Mouse (Mus musculus) hematopoietic stem cell, adult 5-6 weeks (primary cell): Measurements from ENCODE around the gene Olfr49. TPM values are rescaled to one million over a fixed set of nuclear protein-coding genes. Genes with fewer than 3 reads are reported as not detected.
"Not testable (repeated sequence)": the region's sequence is repeated elsewhere in the genome, so short reads cannot be mapped to it uniquely, and the experiment has no call there.

Source experiments
- ATAC-seq, 2 experiments: fragments of 125-278 bp in 1 of 2; replicated peaks in 1 of 2; 2 replicates each; pipeline ENCODE4 v1.8.0; 2016 to 2017; ENCODE audit warnings: inconsistent platforms in 2 of 2, mild to moderate bottlenecking in 2 of 2, moderate number of reproducible peaks in 2 of 2, low read depth in 1 of 2, moderate TSS enrichment in 1 of 2; ENCODE audit not compliant: low FRiP score in 2 of 2, poor library complexity in 2 of 2, severe bottlenecking in 2 of 2, insufficient read depth in 1 of 2, low TSS enrichment in 1 of 2
- total RNA-seq: library from RNA; stranded (forward); fragments of 172-1452, 232-1000 nt; gene quantifications from 2 replicates; pipeline ENCODE4 v1.2.3, GENCODE M21; 2017

Olfr49 gene
- total RNA-seq, 1 experiment from 2014 or later = not detected

DNA sequence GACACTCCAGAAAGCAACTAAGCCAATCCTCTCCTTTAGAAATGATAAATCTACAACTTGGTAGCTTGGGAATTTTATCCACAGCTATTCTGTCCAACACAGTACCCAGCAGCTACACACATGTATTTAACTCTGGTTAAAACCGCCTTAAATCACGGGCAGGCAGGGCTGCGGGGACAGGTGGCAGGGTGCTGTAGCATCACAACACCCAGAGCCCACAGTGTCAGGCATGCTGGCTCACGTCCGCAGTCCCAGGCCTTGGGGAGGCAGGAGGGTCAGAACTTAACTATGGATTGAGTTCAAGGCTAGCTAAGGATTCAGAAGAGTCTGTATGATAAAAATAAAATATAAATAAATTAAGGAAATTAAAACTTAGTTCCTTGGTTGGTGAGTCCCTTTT, 47.9 kb downstream of the Olfr49 start:
- no peak for ATAC-seq

DNA sequence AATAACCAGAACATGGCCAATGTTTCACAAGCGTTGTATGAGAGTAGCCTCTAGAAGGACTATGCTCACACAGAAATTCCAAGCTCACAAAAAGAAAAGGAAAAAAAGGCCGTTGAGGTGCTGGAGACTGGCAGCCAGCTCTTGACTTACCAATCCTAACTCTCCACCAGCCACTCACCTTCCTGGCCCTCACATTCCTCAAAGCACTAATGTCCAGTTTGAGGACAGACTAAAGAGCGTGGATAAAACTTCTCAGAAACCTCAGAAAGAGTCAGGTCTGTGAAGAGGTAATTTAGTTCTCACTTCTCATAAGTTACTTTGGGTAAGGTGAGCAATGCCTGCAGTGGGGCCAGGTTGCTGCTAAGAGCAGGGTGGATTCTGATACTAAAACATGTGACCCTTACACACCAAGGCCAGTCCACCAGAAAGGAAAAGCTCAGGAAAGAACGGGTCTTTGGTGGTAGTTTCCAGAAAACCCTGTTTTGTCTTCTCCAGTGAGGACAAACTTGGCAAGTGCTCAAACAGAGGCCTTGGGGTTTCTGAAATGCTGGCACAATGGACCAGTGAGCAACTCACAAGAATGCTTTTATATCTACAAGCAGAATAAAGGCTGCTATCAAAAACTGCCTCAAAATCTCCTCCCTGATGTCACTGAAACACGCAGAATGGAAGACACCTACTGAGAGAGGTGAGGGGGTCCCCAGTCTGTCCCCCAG, 48.8 kb downstream of the Olfr49 start:
- no peak for ATAC-seq

DNA sequence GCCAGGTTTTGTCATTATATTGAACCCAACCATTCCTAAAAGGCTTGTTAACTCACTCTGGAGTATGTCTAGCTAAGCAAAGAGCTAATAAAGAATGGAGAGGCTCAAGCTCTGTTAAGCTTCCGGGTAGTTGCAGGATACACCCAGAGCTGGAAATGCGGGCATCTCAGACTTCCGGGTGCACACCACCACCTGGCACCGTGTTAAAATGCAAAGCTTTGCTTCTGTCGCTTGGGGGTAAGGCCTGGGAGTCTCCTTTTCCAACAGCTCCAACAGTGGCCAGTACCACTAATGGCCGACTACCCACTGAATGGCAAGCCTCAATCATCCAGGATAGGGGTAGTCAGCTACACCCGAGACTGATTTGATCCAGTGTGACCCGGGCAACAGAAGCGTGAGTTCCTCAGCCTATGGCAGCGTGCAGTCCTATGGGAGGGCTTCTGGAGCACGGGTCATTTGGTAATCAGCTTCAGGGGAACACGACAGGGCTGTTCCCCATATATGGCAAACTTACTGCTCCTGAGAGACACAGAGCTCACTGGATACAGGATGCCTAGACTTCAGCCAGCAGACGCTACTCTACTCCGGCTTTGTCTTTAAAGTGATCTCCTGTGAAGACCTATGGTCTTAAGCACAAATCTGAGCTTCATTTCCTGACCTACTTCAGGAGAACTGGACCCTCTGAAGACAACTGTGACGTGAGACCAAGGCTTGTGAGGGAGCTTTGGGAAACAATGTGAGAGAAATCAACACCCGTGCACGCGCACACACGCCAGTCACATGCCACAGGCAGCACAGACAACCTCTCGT, 50.3 kb downstream of the Olfr49 start:
- no peak for ATAC-seq

DNA sequence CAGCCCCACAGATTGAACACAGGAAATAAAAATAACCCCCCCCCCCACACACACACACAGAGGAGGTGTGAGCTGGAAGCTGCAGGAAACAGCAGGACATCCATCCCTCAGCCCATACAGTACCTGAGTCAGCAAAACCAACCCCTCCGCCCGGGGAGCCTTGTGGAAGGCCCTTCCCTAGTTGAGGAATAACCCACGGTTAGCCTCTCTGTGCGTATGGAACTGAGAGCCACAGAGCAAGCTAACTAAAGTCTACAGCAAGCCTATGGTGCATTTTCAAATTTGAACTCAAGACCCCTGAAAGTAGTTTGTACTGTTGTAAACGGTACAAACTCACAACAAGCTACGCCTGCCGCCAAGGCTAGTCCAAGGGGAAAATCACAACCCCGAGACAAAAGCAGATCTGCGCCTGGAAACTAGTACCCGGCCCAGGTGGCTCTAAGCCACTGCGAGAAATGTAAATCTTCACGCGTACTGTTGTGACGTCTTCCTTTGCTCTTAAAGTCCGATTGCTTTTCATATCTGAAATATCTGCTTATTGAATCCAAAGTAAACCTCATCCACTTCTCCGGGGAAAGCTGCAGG, 51.1 kb downstream of the Olfr49 start:
- no peak for ATAC-seq

DNA sequence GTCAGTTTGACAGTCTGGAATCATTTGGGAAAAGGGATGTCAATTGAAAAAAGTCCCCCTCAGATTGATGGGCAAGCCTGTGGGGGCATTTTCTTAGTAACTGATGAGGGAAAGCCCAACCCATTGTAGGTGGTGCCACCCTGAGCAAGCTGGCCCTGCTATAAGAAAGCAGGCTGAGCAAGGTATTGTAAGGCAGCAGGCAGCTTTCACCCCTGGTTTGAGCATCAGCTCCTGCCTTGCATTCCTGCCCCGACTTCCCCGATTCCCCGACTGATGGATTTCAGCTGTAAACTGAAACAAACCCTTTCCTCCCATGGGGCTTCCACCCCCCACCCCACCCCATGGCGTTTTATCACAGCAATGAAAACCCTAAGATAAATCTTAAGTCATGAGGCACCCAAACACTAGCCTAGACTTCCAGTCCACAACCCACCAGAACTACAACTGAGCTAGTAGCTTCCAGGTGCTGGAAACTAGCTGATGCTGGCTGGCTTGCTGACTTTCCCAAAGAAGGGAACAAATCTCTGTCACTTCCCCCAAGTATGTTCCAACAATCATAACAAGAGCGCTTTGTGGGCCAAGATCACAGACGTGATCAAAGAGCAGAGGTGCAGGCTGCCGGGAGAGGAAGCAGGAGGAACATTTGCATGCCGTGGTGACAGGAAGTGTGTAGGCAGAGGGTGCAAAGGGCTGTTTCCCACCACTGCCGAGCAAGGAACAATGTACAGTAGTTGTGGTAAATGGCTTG, 51.8 kb downstream of the Olfr49 start:
- peak; percentile 89 to 91 for ATAC-seq

DNA sequence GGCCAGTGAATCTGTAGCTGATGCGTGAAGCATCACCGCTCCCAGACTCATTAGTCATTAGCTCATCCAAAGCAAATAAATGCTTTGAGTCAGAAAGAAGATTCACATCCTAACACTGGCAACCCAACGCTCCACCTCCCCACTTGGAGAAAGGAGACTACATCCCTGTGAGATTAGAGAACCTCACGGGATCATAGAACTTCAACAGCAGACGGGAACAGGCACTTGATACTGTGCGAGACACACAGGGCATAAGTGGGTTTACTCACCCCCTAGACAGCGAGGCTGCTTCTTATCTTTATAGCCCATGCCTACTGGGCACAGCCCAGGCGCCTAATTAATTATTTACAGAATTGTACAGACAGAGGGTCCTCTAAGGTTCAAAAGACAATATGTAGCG, 52.6 kb downstream of the Olfr49 start:
- no peak for ATAC-seq

DNA sequence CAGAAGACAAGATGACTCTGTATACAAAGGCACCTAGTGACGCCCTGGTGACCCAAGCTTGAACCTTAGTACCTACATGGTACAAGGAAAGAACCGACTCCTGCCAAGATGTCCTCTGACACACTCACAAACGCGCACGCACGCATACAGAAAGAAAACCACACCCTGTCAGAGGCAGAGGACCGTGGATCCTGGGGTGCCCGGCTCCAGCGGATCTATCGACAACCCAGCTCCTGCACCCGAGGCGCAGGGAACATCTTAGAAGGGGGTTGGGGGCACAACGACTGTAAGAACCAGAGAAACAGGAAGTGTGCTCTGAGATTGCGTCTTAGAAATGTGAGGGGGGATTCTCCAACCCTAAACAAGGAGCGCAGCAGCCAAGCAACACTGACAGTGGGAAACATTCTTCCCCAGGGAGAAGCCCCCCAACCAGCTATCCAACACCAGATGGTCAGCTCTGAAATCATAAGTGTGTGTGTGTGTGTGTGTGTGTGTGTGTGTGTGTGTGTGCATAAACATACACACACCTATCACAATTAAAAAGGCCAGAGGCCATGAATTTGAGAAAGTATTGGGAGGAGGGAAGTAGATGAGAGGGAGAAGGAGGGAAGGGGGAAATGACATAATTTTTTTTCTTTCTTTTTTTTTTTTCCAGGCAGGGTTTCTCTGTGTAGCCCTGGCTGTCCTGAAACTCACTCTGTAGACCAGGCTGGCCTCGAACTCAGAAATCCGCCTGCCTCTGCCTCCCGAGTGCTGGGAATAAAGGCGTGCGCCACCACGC, 53.4 kb downstream of the Olfr49 start:
- ATAC-seq = no peak

DNA sequence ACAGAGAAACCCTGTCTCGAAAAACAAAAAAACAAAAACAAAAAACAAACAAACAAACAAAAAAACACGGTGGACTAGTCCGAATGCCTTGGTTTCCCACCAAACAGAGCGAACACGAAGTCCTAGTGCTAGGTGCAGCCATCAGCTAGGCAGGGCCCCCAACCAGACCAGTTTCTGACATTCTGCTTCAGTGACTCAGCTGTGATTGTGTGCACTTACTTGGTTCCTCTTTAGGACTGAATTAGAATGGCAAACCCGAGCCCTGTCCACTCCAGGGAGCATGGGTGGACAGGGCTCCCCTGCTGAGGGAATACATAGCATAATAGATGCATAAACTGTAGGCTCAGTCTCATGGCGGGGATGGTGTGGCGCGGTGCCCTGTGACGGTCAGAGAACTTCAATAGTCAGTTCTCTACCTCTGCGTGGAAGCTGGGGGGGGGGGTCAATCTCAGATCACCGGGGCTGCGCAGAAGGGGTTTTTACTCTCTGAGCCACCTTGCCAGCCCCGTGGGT, 54.0 kb downstream of the Olfr49 start:
- ATAC-seq = no peak

DNA sequence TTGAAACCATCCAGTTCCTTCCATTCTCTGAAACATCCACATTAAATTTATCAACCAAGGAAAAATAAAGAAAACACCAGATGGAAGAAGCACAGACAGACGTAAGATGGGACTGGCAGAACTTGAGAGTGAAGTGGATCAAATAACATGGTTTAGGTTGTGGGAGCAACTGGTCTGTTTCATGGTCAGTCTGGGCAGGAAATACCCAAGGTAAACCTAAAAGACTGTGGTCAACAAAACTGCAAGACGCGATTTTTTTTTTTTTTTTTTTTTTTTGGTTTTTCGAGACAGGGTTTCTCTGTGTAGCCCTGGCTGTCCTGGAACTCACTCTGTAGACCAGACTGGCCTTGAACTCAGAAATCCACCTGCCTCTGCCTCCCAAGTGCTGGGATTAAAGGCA, 54.9 kb downstream of the Olfr49 start:
- not testable (repeated sequence) for ATAC-seq

DNA sequence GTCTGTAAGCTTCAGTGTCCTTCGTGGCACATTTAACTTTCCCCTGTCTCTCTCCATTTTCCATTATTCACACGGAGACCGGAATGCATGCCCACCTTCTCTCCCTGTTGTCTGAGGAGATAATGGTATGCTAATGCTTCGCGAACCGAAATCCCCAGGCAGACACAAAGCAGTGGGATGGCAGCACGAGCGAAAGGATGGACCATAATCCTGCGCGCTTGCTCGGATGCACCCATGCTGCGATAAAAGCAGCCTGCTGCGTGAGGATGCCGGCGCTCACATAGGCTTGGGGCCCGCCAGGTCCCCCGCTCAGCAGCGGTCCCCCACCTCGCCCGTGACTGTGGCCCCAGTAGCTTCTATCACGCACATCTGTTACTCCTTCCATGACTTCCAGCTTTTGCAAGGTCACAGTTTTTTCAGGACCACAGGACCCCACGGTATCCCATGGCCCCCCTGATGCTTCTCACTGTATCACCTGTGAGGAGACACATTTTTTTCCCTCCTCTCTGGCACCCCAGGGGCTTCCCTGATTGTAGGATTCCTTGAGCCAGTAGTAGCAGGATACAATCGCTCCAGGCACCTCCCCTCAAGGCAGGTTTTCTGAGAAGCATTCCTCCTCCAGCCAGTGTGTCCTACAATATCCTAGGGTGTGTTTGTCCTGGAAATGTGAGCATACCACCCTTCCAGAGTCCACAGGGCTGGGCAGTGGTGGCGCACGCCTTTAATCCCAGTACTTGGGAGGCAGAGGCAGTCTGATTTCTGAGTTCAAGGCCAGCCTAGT, 55.6 kb downstream of the Olfr49 start:
- no peak for ATAC-seq

DNA sequence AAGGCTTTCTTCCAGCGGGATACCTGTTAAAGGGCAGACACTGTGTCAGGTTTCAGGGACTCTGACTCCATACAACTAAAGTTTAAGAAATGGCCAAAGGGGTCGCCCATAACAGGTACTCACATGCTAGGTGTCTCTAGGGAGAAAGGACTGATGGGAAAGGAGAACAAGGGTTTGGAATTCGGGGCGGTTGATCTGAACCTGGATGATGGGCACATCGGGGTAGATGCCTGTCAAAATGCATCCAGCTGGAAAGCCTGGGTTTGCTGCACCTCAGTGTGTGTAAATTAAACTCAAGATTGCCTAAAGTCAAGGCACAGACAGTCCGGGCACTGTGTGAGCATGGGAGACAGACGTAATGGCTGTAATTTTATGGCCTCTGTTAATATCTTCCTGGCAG, 56.2 kb downstream of the Olfr49 start:
- no peak for ATAC-seq

Other genes with a start within 250 kb of the Olfr49 start
- 74.8 and 92.1 TPM in 2 replicates for gene Dad1, start 30.8 kb downstream of the Olfr49 start, total RNA-seq
- 43.5 and 53.3 TPM in 2 replicates for gene Abhd4, start 30.8 kb downstream of the Olfr49 start, total RNA-seq
- 30.6 and 30.7 TPM in 2 replicates for gene Oxa1l, start 75.9 kb upstream of the Olfr49 start, total RNA-seq
- 1.9 and 3.5 TPM in 2 replicates for gene Slc7a7, start 132.8 kb upstream of the Olfr49 start, total RNA-seq
- 103 and 131 TPM in 2 replicates for gene Mrpl52, start 142.0 kb upstream of the Olfr49 start, total RNA-seq
- 6.5 and 7.5 TPM in 2 replicates for gene Mmp14, start 146.7 kb upstream of the Olfr49 start, total RNA-seq
- 20.5 and 38.3 TPM in 2 replicates for gene Lrp10, start 179.2 kb upstream of the Olfr49 start, total RNA-seq
- 1.8 and 2.5 TPM in 2 replicates for gene Rem2, start 191.2 kb upstream of the Olfr49 start, total RNA-seq
- gene Prmt5, start 232.6 kb upstream of the Olfr49 start, total RNA-seq = 52.4 and 53.1 TPM in 2 replicates